Mouse (Mus musculus) lung, embryonic 16.5 days (tissue): ENCODE data around the gene Rnase13. TPM values are rescaled to one million over a fixed set of nuclear protein-coding genes. Genes with fewer than 3 reads are reported as not detected.
A peak's percentile ranks its signal among the peaks of the same experiment; 100 is the strongest.

Experiments used
- ATAC-seq: fragments of 200-750 bp; cut with Nextera tagmentation; 2 replicates; pipeline ENCODE4 v1.8.0; 2017; ENCODE audit warnings: low read depth, mild to moderate bottlenecking, moderate library complexity
- H3K27ac ChIP-seq: fragments of 300-500 bp; sonication (generic); 2 replicates; pipeline ENCODE4 v1.5.1; 2014; ENCODE audit warnings: mild to moderate bottlenecking, control low read depth, low read length
- H3K27me3 ChIP-seq: fragments of 300-500 bp; sonication (generic); 2 replicates; pipeline ENCODE4 v1.6.1; 2014; ENCODE audit warnings: low read depth, low read length, mixed read lengths; ENCODE audit not compliant: control insufficient read depth, insufficient read depth
- H3K36me3 ChIP-seq: fragments of 300-500 bp; sonication (generic); 2 replicates; pipeline ENCODE4 v1.6.1; 2014; ENCODE audit warnings: low read length; ENCODE audit not compliant: control insufficient read depth, insufficient read depth
- H3K4me1 ChIP-seq: fragments of 300-500 bp; sonication (generic); replicated peaks from 2 replicates; pipeline ENCODE4 v1.6.1; 2014; ENCODE audit warnings: low read length, mixed read lengths; ENCODE audit not compliant: control insufficient read depth, insufficient read depth
- H3K4me2 ChIP-seq: fragments of 300-500 bp; sonication (generic); 2 replicates; pipeline ENCODE4 v1.6.1; 2014; ENCODE audit warnings: low read depth, low read length, control low read depth
- H3K4me3 ChIP-seq: fragments of 300-500 bp; sonication (generic); 2 replicates; pipeline ENCODE4 v1.5.1; 2014; ENCODE audit warnings: mild to moderate bottlenecking, low read length, control low read depth
- H3K9ac ChIP-seq: fragments of 300-500 bp; sonication (generic); 2 replicates; pipeline ENCODE4 v1.6.1; 2014; ENCODE audit warnings: low read length, control low read depth
- H3K9me3 ChIP-seq: fragments of 300-500 bp; sonication (generic); 2 replicates; pipeline ENCODE4 v1.6.1; 2016; ENCODE audit warnings: low read length; ENCODE audit not compliant: control insufficient read depth
- WGBS: fragments of 180-500 bp; shearing (Covaris S2); extraction: QIAGEN DNeasy Blood & Tissue Kit; methylation state at CpG from one replicate; pipeline ENCODE4 v1.1.7; 2014; 5-methylcytosine and 5-hydroxymethylcytosine counted together
- polyA plus RNA-seq: library from polyadenylated mRNA; unstranded; fragments of >200 nt; fragmentation: Nextera tagmentation; extraction: Ambion mirVana; gene quantifications from 2 replicates; pipeline ENCODE4 v1.2.1, GENCODE M21; 2015

The Rnase13 gene
- polyA plus RNA-seq, 1 experiment from 2014 or later, result not detected

DNA sequence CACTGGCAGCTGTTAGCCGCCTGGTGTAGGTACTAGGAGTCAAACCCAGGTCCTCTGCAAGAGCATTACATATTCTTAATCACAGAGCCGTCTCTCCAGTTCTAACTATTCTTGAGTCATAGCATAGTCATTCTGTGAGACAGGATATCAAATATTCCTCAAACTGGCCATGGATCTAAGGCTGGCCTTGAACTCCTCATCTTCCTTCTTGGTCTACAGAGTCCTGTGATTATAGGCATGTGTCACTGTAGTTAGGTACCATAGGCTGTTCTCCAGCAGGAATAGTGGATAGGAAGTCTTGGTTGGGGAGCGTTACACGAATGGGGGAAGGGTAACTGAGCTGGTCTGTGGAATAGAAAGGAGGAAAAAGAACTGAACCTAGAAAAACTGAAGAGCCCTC lies 6.0 kb downstream of the Rnase13 start:
- no peak overlapping the region for H3K27ac ChIP-seq
- no peak for ATAC-seq

DNA sequence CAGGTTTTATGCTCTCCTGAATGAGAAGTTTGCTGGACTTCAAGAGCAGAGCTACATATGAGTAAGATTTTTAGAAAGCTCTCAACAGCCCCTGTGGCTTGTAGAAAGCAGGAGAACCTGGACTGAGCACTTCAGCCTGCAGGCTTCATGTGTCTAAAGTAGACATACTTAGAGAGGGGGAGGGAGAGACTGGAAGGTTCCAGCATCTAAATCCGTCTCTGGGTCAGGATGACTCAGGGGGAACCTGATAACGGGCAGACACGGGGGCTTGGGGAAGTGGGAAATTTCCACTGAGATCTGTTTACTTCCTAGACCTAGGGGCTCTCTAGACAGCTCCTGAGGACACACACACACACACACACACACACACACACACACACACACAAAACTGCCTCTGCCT lies 7.5 kb downstream of the Rnase13 start:
- Histone ChIP-seq H3K27ac (peak overlapping the region; percentile 90), H3K4me1 (peaks cover 12% of the 10 kb centered on the region), H3K36me3 (no peaks in the 10 kb centered on the region), H3K4me3 (no peak overlapping the region), H3K27me3 (no peaks in the 10 kb centered on the region), H3K4me2 (no peak overlapping the region), H3K9ac (no peak overlapping the region), H3K9me3 (no peaks in the 10 kb centered on the region)
- no peak for ATAC-seq
- WGBS, result 2% methylated on average over 3 of the region's 3 CpGs

More for the DNA sequence above, 6.0 kb downstream of the Rnase13 start:
- Histone ChIP-seq H3K27me3 (no peaks in the 10 kb centered on the region), H3K9me3 (no peaks in the 10 kb centered on the region), H3K4me2 (no peak overlapping the region), H3K9ac (no peak overlapping the region), H3K4me3 (no peak overlapping the region), H3K4me1 (peaks cover 16% of the 10 kb centered on the region), H3K36me3 (no peaks in the 10 kb centered on the region)
- WGBS, result 76% methylated on average over 4 of the region's 4 CpGs

DNA sequence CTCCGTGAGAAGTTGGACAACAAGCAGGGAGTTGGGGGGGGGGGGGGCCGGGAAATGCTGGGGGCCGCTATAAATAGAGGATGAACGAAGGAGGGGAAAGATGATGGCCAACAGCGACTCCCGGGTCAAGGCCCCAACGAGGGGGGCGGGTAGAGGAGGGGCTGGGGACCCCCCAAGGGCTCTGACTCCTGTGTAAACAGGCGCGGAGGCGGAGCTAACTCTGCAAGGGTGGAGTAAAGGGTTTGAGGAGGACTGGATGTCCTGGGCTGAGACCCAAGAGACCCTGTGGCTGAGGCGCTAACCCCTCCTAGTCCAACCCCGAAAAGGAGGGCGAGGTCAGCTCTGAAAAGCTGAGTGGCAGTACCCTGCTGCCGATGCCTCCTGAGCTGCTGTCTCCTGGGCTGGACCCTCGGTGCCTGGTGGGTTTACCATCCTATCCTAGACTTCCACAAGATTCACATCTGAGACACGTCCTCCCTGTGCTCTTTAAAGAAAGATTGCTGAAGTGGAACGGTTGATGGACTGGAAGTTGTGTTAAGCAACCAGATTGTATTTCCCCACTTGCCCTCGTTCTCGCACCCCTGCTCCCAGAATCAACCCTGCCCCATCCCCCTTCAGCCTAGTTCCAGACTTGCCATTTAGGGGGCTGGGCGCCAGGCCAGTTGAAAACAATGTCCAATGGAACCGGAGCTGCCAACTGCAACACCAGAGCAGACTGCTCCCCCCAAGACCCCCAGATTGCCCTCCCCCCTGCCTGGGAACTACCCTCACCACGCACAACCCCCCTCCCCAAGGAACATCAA lies 8.4 kb downstream of the Rnase13 start, which contains the start of gene Ndrg2:
Gene Ndrg2, minus strand, starts transcription at position 199 of the 803 bp plus-strand sequence.
- peak within 1 kb of the TSS; percentile 67 for H3K4me3 ChIP-seq
- peak within 1 kb of the TSS; percentile 79 for H3K9ac ChIP-seq
- H3K4me1 ChIP-seq, result peaks cover 12% of the 10 kb centered on the region
- peak within 1 kb of the TSS; percentile 90 for H3K27ac ChIP-seq
- ATAC-seq, result peak; percentile 88
- no peaks in the 10 kb centered on the region for H3K9me3 ChIP-seq
- 2% methylated on average over 22 of the region's 23 CpGs for WGBS
- no peaks in the 10 kb centered on the region for H3K36me3 ChIP-seq
- no peaks in the 10 kb centered on the region for H3K27me3 ChIP-seq
- H3K4me2 ChIP-seq, result peak within 1 kb of the TSS; percentile 97

DNA sequence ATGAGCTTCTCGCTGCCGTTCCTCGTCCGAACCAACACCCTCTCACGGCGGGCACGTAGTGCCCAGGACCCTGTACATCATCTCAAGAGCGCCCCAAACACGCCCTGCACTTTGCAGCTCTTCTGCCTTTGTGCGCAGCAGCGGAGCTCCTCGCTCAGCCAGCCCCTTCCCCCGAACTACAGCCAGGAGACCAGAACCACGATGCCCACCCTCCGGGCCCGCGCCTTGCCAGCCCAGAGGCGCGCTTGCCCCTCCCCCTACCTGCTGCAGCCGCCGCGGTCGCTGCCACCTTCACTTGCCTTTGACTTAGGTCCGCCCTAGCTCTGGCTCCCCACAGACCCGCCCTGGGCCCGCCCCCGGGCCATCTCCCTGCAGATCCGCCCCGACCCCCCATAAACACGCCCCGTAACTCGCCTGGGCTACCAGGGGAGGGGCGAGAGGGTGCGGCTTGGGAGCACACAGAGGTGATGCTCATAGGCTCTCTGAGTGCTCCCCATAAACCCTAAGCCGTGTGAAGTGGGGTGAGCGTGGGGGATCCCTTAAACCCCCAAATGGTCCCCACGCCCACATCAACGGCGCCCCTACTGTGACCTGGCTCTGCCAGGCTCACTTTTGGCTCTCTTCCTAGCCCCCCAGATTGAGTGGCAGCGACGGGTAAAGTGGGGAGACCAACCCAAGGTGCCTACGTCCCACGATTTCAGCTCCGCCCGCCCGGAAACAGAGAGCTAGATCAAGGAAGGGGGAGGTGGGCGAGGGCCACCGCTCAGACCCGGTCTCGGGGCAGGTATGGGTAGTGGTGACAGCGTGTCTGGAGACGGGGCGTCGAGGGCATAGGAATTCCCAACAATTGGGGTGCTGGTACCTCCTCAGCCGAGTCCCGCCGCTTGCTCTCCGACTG lies 9.3 kb downstream of the Rnase13 start:
- peaks cover 12% of the 10 kb centered on the region for H3K4me1 ChIP-seq
- WGBS, result under 1% methylated on average over 57 of the region's 58 CpGs
- ATAC-seq, result peak; percentile 88
- H3K27me3 ChIP-seq, result no peaks in the 10 kb centered on the region
- H3K4me2 ChIP-seq, result peak overlapping the region; percentile 97
- H3K27ac ChIP-seq, result peak overlapping the region; percentile 90
- no peaks in the 10 kb centered on the region for H3K9me3 ChIP-seq
- H3K36me3 ChIP-seq, result no peaks in the 10 kb centered on the region
- H3K4me3 ChIP-seq, result peak overlapping the region; percentile 67
- peak overlapping the region; percentile 79 for H3K9ac ChIP-seq

DNA sequence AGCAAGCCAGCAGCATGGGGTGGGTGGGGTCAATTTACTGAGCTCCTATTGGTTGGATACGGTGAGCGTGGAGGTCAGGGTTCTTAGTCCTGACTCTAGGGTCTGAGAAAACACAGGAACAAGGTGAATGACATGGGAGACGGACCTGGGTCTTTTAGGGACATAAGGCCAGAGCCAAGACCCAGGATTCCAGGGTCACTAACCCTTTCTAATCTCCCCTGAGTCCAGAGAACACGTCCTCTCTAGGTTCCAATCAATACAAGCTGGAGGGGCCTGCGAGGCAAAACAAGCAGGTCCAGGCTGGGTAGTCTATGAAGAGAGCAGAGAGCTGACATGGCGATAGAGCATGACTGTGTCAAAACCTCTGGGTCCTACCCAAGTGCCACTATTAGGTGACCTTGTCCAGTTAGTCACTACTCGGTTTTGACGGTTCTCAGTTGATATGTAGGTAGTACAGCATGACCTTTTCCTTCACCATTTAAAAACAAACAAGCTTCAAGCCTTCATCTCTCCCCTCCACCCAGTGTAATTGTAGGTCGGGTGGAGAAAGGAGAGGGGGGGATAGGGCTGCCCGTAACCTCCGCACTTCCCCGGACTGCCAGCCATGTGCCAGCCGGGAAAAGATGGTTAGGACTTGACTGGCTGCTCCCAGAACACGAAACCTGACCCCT lies 10.0 kb downstream of the Rnase13 start:
- Histone ChIP-seq H3K4me1 (peaks cover 12% of the 10 kb centered on the region), H3K4me2 (peak overlapping the region; percentile 97), H3K4me3 (peak overlapping the region; percentile 67), H3K36me3 (no peaks in the 10 kb centered on the region), H3K27me3 (no peaks in the 10 kb centered on the region), H3K27ac (peak overlapping the region; percentile 30), H3K9me3 (no peaks in the 10 kb centered on the region), H3K9ac (peak overlapping the region; percentile 79)
- 14% methylated on average over 14 of the region's 14 CpGs for WGBS
- ATAC-seq, result peak; percentile 3; the same call in 1 of the 2 replicates

DNA sequence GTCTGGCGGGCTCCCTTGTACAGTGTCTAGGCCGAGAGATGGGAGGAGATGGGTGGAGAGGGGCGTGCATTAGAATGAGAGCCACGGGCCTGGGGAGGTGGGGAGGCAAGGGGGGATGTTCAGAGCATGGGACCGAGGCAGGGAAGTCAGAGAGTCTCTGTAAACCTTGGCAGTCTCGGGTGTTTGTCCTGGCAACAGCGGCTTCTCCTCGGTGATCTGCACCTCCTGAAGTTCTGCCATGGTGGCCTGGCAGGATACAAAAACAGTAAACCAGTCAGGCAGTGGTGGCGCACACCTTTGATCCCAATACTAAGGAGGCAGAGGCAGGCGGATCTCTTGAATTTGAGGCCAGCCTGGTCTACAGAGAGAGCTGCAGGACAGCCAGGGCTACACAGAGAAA lies 11.3 kb downstream of the Rnase13 start:
- H3K4me2 ChIP-seq, result no peak overlapping the region

DNA sequence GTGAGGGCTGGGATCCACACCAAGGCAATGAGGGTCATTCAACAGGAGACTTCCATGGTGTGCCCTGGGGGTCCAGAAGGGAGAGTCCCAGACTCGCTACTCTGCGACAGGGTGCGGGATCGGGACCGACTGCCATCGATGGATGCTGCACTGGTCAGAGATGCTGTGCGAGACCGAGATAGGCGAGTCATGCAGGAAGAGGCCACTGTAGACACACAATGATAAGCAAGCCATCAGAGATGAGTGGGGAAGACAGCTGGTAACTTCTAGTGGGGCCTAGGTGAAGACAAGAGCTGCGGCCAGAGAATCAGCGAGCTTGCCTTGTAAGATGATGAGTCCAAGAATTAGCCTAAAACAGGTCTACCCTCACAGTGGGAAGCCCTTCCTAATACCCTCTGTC lies 16.5 kb downstream of the Rnase13 start:
- H3K4me3 ChIP-seq, result no peak overlapping the region
- no peaks in the 10 kb centered on the region for H3K27me3 ChIP-seq
- no peak overlapping the region for H3K4me2 ChIP-seq
- no peak overlapping the region for H3K27ac ChIP-seq
- no peak overlapping the region for H3K9ac ChIP-seq
- ATAC-seq, result no peak
- H3K36me3 ChIP-seq, result no peaks in the 10 kb centered on the region
- H3K9me3 ChIP-seq, result no peaks in the 10 kb centered on the region
- WGBS, result 88% methylated on average over 11 of the region's 11 CpGs
- peaks cover 6% of the 10 kb centered on the region; the same call in 1 of the 2 replicates for H3K4me1 ChIP-seq

More for the DNA sequence above, 11.3 kb downstream of the Rnase13 start:
- Histone ChIP-seq H3K27me3 (no peaks in the 10 kb centered on the region), H3K36me3 (no peaks in the 10 kb centered on the region), H3K9ac (no peak overlapping the region), H3K9me3 (no peaks in the 10 kb centered on the region), H3K4me1 (peaks cover 12% of the 10 kb centered on the region), H3K4me3 (no peak overlapping the region), H3K27ac (no peak overlapping the region)
- no peak for ATAC-seq
- 79% methylated on average over 10 of the region's 10 CpGs for WGBS

DNA sequence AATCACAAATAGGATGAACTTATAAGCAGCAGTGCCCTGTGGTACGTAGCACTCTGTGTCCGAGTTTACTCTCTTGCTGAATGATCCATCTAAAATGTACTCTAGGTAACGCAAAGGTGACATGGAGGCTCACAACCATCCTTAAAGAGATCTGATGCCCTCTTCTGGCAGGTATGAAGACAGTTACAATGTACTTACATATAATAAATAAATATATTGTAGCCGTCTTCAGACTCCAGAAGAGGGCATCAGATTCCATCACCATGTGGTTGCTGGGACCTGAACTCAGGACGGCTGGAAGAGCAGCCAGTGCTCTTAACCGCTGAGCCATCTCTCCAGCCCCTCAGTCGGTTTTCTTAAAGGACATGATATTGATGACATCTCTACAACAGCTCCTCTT lies 17.9 kb downstream of the Rnase13 start:
- Histone ChIP-seq H3K4me1 (peaks cover 6% of the 10 kb centered on the region; the same call in 1 of the 2 replicates), H3K36me3 (no peaks in the 10 kb centered on the region), H3K27ac (no peak overlapping the region), H3K4me2 (no peak overlapping the region), H3K9me3 (no peaks in the 10 kb centered on the region), H3K9ac (no peak overlapping the region), H3K27me3 (no peaks in the 10 kb centered on the region), H3K4me3 (no peak overlapping the region)
- 59% methylated on average over 7 of the region's 7 CpGs for WGBS
- ATAC-seq, result no peak
